Mouse (Mus musculus) embryonic facial prominence, embryonic 14.5 days (tissue): ENCODE data around the gene Slc22a27. TPM values are rescaled to one million over a fixed set of nuclear protein-coding genes. Genes with fewer than 3 reads are reported as not detected.
"Not testable (repeated sequence)": the region's sequence is repeated elsewhere in the genome, so short reads cannot be mapped to it uniquely, and the experiment has no call there.

ENCODE experiments used
- ATAC-seq: fragments of 200-750 bp; cut with Nextera tagmentation; 2 replicates; pipeline ENCODE4 v1.8.0; 2017; ENCODE audit warnings: low read depth, moderate number of reproducible peaks, moderate TSS enrichment
- DNase-seq: peaks from one replicate; pipeline ENCODE4 v3.0.0-alpha.2; 2015; ENCODE audit warnings: low spot score
- H3K27ac ChIP-seq: fragments of 300-500 bp; sonication (generic); replicated peaks from 2 replicates; pipeline ENCODE4 v1.5.1; 2014; ENCODE audit warnings: low read depth, mild to moderate bottlenecking, low read length, moderate library complexity
- H3K27me3 ChIP-seq: fragments of 300-500 bp; sonication (generic); replicated peaks from 2 replicates; pipeline ENCODE4 v1.6.1; 2014; ENCODE audit warnings: low read length; ENCODE audit not compliant: control insufficient read depth, insufficient read depth
- H3K36me3 ChIP-seq: fragments of 300-500 bp; sonication (generic); 2 replicates; pipeline ENCODE4 v1.6.1; 2014; ENCODE audit warnings: low read length, mixed read lengths; ENCODE audit not compliant: control insufficient read depth, insufficient read depth
- H3K4me1 ChIP-seq: fragments of 300-500 bp; sonication (generic); 2 replicates; pipeline ENCODE4 v1.6.1; 2014; ENCODE audit warnings: antibody characterized with exemption, low read length; ENCODE audit not compliant: control insufficient read depth, insufficient read depth
- H3K4me2 ChIP-seq: fragments of 300-500 bp; sonication (generic); 2 replicates; pipeline ENCODE4 v1.6.1; 2014; ENCODE audit warnings: low read depth, mild to moderate bottlenecking, low read length, moderate library complexity, mixed read lengths
- H3K4me3 ChIP-seq: fragments of 300-500 bp; sonication (generic); 2 replicates; pipeline ENCODE4 v1.5.1; 2014; ENCODE audit warnings: low read depth, mild to moderate bottlenecking, low read length
- H3K9ac ChIP-seq: fragments of 300-500 bp; sonication (generic); 2 replicates; pipeline ENCODE4 v1.6.1; 2014; ENCODE audit warnings: low read depth, mild to moderate bottlenecking, low read length, moderate library complexity, mixed read lengths
- H3K9me3 ChIP-seq: fragments of 300-500 bp; sonication (generic); 2 replicates; pipeline ENCODE4 v1.6.1; 2016; ENCODE audit warnings: low read length; ENCODE audit not compliant: control insufficient read depth
- WGBS: fragments of 180-500 bp; shearing (Covaris S2); extraction: QIAGEN DNeasy Blood & Tissue Kit; methylation state at CpG from one replicate; pipeline ENCODE4 v1.1.7; 2014; 5-methylcytosine and 5-hydroxymethylcytosine counted together
- polyA plus RNA-seq: library from polyadenylated mRNA; unstranded; fragments of >200 nt; fragmentation: Nextera tagmentation; extraction: Ambion mirVana; gene quantifications from 2 replicates; pipeline ENCODE4 v1.2.1, GENCODE M21; 2014

Gene Slc22a27
- polyA plus RNA-seq, result not detected in 2 replicates

GRCm38 (mm10) chr19:7965927-7966326 lies at the start of gene Slc22a27:
Slc22a27 (minus strand) TSS chr19:7966027.
- H3K9me3 ChIP-seq, H3K9ac ChIP-seq, DNase-seq, H3K36me3 ChIP-seq, H3K4me1 ChIP-seq, H3K4me2 ChIP-seq, ATAC-seq, H3K27me3 ChIP-seq, H3K27ac ChIP-seq, H3K4me3 ChIP-seq: not testable (repeated sequence)
- WGBS, result 68% methylated on average over 5 of the region's 5 CpGs

GRCm38 (mm10) chr19:8011596-8011995 lies 45.8 kb upstream of the Slc22a27 start:
- not testable (repeated sequence) for H3K27me3 ChIP-seq, H3K36me3 ChIP-seq, H3K4me1 ChIP-seq, H3K27ac ChIP-seq, H3K4me2 ChIP-seq, DNase-seq, H3K9me3 ChIP-seq, H3K9ac ChIP-seq, H3K4me3 ChIP-seq, ATAC-seq
- 92% methylated on average over 9 of the region's 9 CpGs for WGBS

- not testable (repeated sequence) for ATAC-seq, DNase-seq, H3K36me3 ChIP-seq, H3K4me2 ChIP-seq, H3K4me3 ChIP-seq, H3K27me3 ChIP-seq, H3K4me1 ChIP-seq, H3K9me3 ChIP-seq, H3K27ac ChIP-seq, H3K9ac ChIP-seq
- 91% methylated on average over 6 of the region's 6 CpGs for WGBS
These were observed 43.3 kb upstream of the Slc22a27 start for GRCm38 (mm10) chr19:8009086-8009485.

GRCm38 (mm10) chr19:7968703-7969102 lies 2.9 kb upstream of the Slc22a27 start:
- DNase-seq (no peak), ATAC-seq (no peak)
- no peaks in the 10 kb centered on the region for H3K27me3 ChIP-seq
- no peak overlapping the region for H3K9ac ChIP-seq
- H3K36me3 ChIP-seq, result no peaks in the 10 kb centered on the region
- no peak overlapping the region for H3K27ac ChIP-seq
- H3K4me1 ChIP-seq, result no peaks in the 10 kb centered on the region
- no peaks in the 10 kb centered on the region for H3K9me3 ChIP-seq
- no peak overlapping the region for H3K4me2 ChIP-seq
- 84% methylated on average over 2 of the region's 2 CpGs for WGBS
- H3K4me3 ChIP-seq, result no peak overlapping the region

GRCm38 (mm10) chr19:7966550-7966949 lies 723 bp upstream of the Slc22a27 start:
- H3K9ac ChIP-seq, H3K27me3 ChIP-seq, H3K4me2 ChIP-seq, H3K9me3 ChIP-seq, H3K4me1 ChIP-seq, DNase-seq, H3K36me3 ChIP-seq, ATAC-seq, H3K4me3 ChIP-seq, H3K27ac ChIP-seq: not testable (repeated sequence)
- 30% methylated on average over 1 of the region's 1 CpGs for WGBS

GRCm38 (mm10) chr19:7939391-7939790 lies 26.4 kb downstream of the Slc22a27 start:
- H3K27me3 ChIP-seq, H3K27ac ChIP-seq, DNase-seq, H3K36me3 ChIP-seq, ATAC-seq, H3K9me3 ChIP-seq, H3K4me1 ChIP-seq, H3K4me2 ChIP-seq, H3K9ac ChIP-seq, H3K4me3 ChIP-seq: not testable (repeated sequence)
- WGBS, result 89% methylated on average over 18 of the region's 18 CpGs

- WGBS, result 84% methylated on average over 1 of the region's 1 CpGs
These were observed 89.2 kb downstream of the Slc22a27 start for GRCm38 (mm10) chr19:7876626-7877025.

GRCm38 (mm10) chr19:7829851-7830250 lies 136.0 kb downstream of the Slc22a27 start:
- Histone ChIP-seq H3K36me3 (no peaks in the 10 kb centered on the region), H3K27ac (no peak overlapping the region), H3K4me2 (no peak overlapping the region), H3K4me3 (no peak overlapping the region), H3K9me3 (no peaks in the 10 kb centered on the region), H3K9ac (no peak overlapping the region), H3K4me1 (no peaks in the 10 kb centered on the region), H3K27me3 (no peaks in the 10 kb centered on the region)
- WGBS, result 66% methylated on average over 2 of the region's 2 CpGs
- ATAC-seq (no peak), DNase-seq (no peak)

More at GRCm38 (mm10) chr19:7876626-7877025, 89.2 kb downstream of the Slc22a27 start:
- H3K9ac ChIP-seq, result no peak overlapping the region
- no peak for ATAC-seq
- no peak overlapping the region for H3K27ac ChIP-seq
- H3K4me3 ChIP-seq, result no peak overlapping the region
- H3K4me2 ChIP-seq, result no peak overlapping the region
- no peaks in the 10 kb centered on the region for H3K27me3 ChIP-seq
- DNase-seq, result no peak
- H3K4me1 ChIP-seq, result no peaks in the 10 kb centered on the region
- H3K36me3 ChIP-seq, result no peaks in the 10 kb centered on the region
- no peaks in the 10 kb centered on the region for H3K9me3 ChIP-seq
